8 mouse cellular contexts compared by ENCODE assay signal in the genomic region with DNA sequence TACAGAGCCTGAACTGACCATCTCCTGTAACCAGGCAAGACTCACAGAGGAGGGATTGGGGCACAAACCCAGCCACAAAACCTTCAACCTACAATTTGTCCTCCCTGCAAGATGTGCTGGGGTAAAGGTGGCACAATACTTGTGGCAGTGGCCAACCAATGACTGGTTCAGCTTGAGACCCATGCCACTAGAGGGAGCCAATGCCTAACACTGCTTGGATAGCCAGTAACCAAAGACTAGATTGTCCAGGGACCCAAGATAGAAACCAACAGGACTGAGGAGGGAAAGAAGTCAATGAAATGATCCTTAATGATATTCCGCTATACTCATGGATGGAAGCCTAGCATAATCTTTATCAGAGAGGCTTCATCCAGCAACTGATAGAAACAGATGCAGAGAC. TPM values are rescaled to one million over a fixed set of nuclear protein-coding genes. Genes with fewer than 3 reads are reported as not detected.
A peak's percentile ranks its signal among the peaks of the same experiment; 100 is the strongest.
DNase-seq lines count a peak whose midpoint lies in the region; TF ChIP-seq lines count a peak whose summit lies in the region.

No protein-coding gene starts in this region.

- no peaks in the 10 kb centered on the region for H3K79me2 ChIP-seq in CH12.LX (replicated peaks; ENCODE audit: control insufficient read depth, extremely low read depth, insufficient read depth, poor library complexity, severe bottlenecking)

- no peaks in the 10 kb centered on the region for H3K36me3 ChIP-seq in CH12.LX (replicated peaks in 1 of 2; ENCODE audit: control insufficient read depth in 1 of 2, insufficient read depth in 1 of 2, low read length in 1 of 2)

- in situ Hi-C loops in CH12.LX (cut with MboI; ENCODE audit: low pct_ligation_motif_present, low pct_unique_long_range_greater_than_20kb, low sequenced_read_pairs) = loop anchor here (5.0 kb wide), 3 partner anchors 72 to 217 kb away; a partner anchor contains a TSS

- TF ChIP-seq EP300 in CH12.LX (IDR thresholded peaks at IDR 0.05; ENCODE audit: low read length) = no peak

- intact Hi-C loops in gastrocnemius, postnatal 36 days (cut with DNase I) = loop anchor here (1.0 to 5.0 kb wide), 3 partner anchors 71 to 212 kb away; a partner anchor contains a TSS

- no peaks in the 10 kb centered on the region for H3K27me3 ChIP-seq in CH12.LX (replicated peaks)

- no peak overlapping the region for H3K9ac ChIP-seq in CH12.LX (ENCODE audit: insufficient read depth, low read depth)

- peaks cover 12 to 40% of the 10 kb centered on the region in 2 experiments for H3K4me1 ChIP-seq in CH12.LX (ENCODE audit: control insufficient read depth in 1 of 2, insufficient read depth in 2 of 2)
- peaks cover 4% of the 10 kb centered on the region; the same call in 1 of the 2 replicates for H3K4me1 ChIP-seq in lung, adult 2 months (ENCODE audit: control insufficient read depth, insufficient read depth, low read length)

- no peak; the same call in none of the 2 replicates for TF ChIP-seq RAD21 in CH12.LX (IDR thresholded peaks at IDR 0.05; ENCODE audit: low read depth, low read length)

- TF ChIP-seq POLR2A in CH12.LX (IDR thresholded peaks at IDR 0.05; ENCODE audit: low read depth, low read length) = no peak
- TF ChIP-seq POLR2A in lung, adult 2 months (IDR thresholded peaks at IDR 0.05; ENCODE audit: borderline replicate concordance, extremely low read depth, low read depth, low read length) = no peak

- no peak overlapping the region for H3K4me3 ChIP-seq in CH12.LX (replicated peaks in 1 of 3; ENCODE audit: low read depth in 2 of 3, low read length in 2 of 3, poor library complexity in 1 of 3)
- H3K4me3 ChIP-seq in lung, adult 2 months (replicated peaks; ENCODE audit: extremely low read depth, low read depth, low read length) = no peak overlapping the region

- peak overlapping the region; percentile 35 for H3K4me2 ChIP-seq in CH12.LX (ENCODE audit: insufficient read depth, low read depth, poor library complexity, severe bottlenecking)

- no peak overlapping the region for H3K27ac ChIP-seq in CH12.LX (ENCODE audit: insufficient read depth, low read depth)

- dilution Hi-C loops in CH12.LX (cut with MboI; ENCODE audit: extremely low pct_ligation_motif_present, extremely low pct_unique_long_range_greater_than_20kb, low sequenced_read_pairs) = loop anchor here (25.0 kb wide), 1 partner anchor 222 kb away; a partner anchor contains a TSS

- H3K9me3 ChIP-seq in CH12.LX (replicated peaks; ENCODE audit: low read length) = no peaks in the 10 kb centered on the region

- 75% methylated on average over 1 of the region's 1 CpGs for WGBS in lung, adult 2 months

- peak; percentile 96 to 99 for TF ChIP-seq CTCF in CH12.LX (conservative IDR thresholded peaks at IDR 0.05 in 1 of 2, IDR thresholded peaks at IDR 0.05 in 1 of 2; ENCODE audit: low read depth in 2 of 2, low read length in 2 of 2)
- TF ChIP-seq CTCF in lung, adult 2 months (IDR thresholded peaks at IDR 0.05; ENCODE audit: insufficient read depth, low read length) = peak; percentile 79

- DNase-seq in CH12.LX (ENCODE audit: extremely low read depth) = peak; percentile 95
- DNase-seq in adrenal gland, adult 18-20 months (ENCODE audit: low spot score in 2 of 2) = peak; percentile 63
- peak; percentile 86 for DNase-seq in embryo, embryonic 11 days
- peak; percentile 27 to 69 for DNase-seq in gastrocnemius, postnatal 36 days
- peak; percentile 81 to 87 for DNase-seq in kidney, postnatal 36 days
- DNase-seq in lung, adult 2 months = peak; percentile 60
- DNase-seq in ovary, postnatal 10 days (ENCODE audit: low spot score) = peak; percentile 32
- peak; percentile 50 to 80 for DNase-seq in thymus, postnatal 10 days (ENCODE audit: low spot score in 2 of 2)

TF ChIP-seq in CH12.LX, 34 proteins besides CTCF, POLR2A, EP300 and RAD21:
- TF ChIP-seq TCF12 (IDR thresholded peaks at IDR 0.05; ENCODE audit: low read depth, low read length) = peak; percentile 38; the same call in 1 of the 2 replicates
- TF ChIP-seq SMC3 (IDR thresholded peaks at IDR 0.05; ENCODE audit: low read depth, low read length) = peak; percentile 98
- peak; percentile 31; the same call in 1 of the 2 replicates for TF ChIP-seq NRF1 (IDR thresholded peaks at IDR 0.05; ENCODE audit: low read depth, low read length)
- TF ChIP-seq BHLHE40 (IDR thresholded peaks at IDR 0.05; ENCODE audit: low read depth, low read length) = no peak
- no peak for TF ChIP-seq ZNF384 (IDR thresholded peaks at IDR 0.05; ENCODE audit: low read depth, low read length)
- TF ChIP-seq MEF2A (IDR thresholded peaks at IDR 0.05; ENCODE audit: borderline replicate concordance, low read depth, low read length) = peak; percentile 52; the same call in 1 of the 2 replicates
- peak; percentile 97 for TF ChIP-seq ZC3H11A (IDR thresholded peaks at IDR 0.05; ENCODE audit: low read depth, low read length)
- TF ChIP-seq IRF4 (IDR thresholded peaks at IDR 0.05; ENCODE audit: low read depth, low read length) = peak; percentile 71
- peak; percentile 73; the same call in 1 of the 2 replicates for TF ChIP-seq NELFE (IDR thresholded peaks at IDR 0.05; ENCODE audit: low read depth, low read length)

RNA-seq across cellular contexts. Expression of a gene that starts 3.3 kb away (rescaled TPM):
- total RNA-seq in CH12.LX (2012; rRNA removed) = 8.3 and 16.1 TPM in 2 replicates
- total RNA-seq in CH12.LX (2014; rRNA removed) = 1.3 and 1.8 TPM in 2 replicates
- polyA plus RNA-seq in CH12.LX (2012; ENCODE audit: insufficient read length, low read depth) = 4.7 and 4.8 TPM in 2 replicates
- total RNA-seq in adrenal gland, adult 18-20 months (2021) = 1 to 10 TPM; 3.4 to 6.7 TPM
- 1 to 10 TPM; 1.9 to 3.6 TPM for total RNA-seq in gastrocnemius, postnatal 36 days (2021)
- polyA plus RNA-seq in lung, adult 2 months (2012; rRNA removed) = 2.0 and 2.6 TPM in 2 replicates

RNA-seq across cellular contexts. Expression of a gene that starts 39.7 kb away (rescaled TPM):
- 5.7 and 8.1 TPM in 2 replicates for total RNA-seq in CH12.LX (2012; rRNA removed)
- 2.7 and 2.8 TPM in 2 replicates for total RNA-seq in CH12.LX (2014; rRNA removed)
- polyA plus RNA-seq in CH12.LX (2012; ENCODE audit: insufficient read length, low read depth) = 2.5 and 2.7 TPM in 2 replicates
- total RNA-seq in adrenal gland, adult 18-20 months (2021) = 10 to 100 TPM; 12.6 to 17.9 TPM
- 10 to 100 TPM in 1 of 2 experiments, 1 to 10 TPM in 1; 9.4 to 19.1 TPM for total RNA-seq in gastrocnemius, postnatal 36 days (2021)
- 4.5 and 5.8 TPM in 2 replicates for polyA plus RNA-seq in lung, adult 2 months (2012; rRNA removed)

Comparison
In these comparisons a context has a peak if more than half of its experiments do, and no peak if none do; other contexts are left out.
1. DNase-seq: peak in every context shown above with its lines; median percentile 95 in CH12.LX; 86 in embryo, embryonic 11 days; 84 in kidney, postnatal 36 days; 65 in thymus, postnatal 10 days; 63 in adrenal gland, adult 18-20 months; 60 in lung, adult 2 months; 48 in gastrocnemius, postnatal 36 days; 32 in ovary, postnatal 10 days.